Mouse (Mus musculus) stomach, postnatal 0 days (tissue): ENCODE data around the gene Fam129b. TPM values are rescaled to one million over a fixed set of nuclear protein-coding genes. Genes with fewer than 3 reads are reported as not detected.

Experiments used
- ATAC-seq: fragments of 200-750 bp; cut with Nextera tagmentation; 2 replicates; pipeline ENCODE4 v1.8.0; 2017; ENCODE audit not compliant: low FRiP score, low TSS enrichment
- DNase-seq: peaks from one replicate; pipeline ENCODE4 v3.0.0-alpha.2; 2016; ENCODE audit warnings: low spot score
- H3K27ac ChIP-seq: fragments of 300-500 bp; sonication (generic); replicated peaks from 2 replicates; pipeline ENCODE4 v1.5.1; 2014; ENCODE audit warnings: mild to moderate bottlenecking, control low read depth
- H3K27me3 ChIP-seq: fragments of 300-500 bp; sonication (generic); 2 replicates; pipeline ENCODE4 v1.6.1; 2014; ENCODE audit warnings: low read length; ENCODE audit not compliant: control insufficient read depth, insufficient read depth
- H3K36me3 ChIP-seq: fragments of 300-500 bp; sonication (generic); 2 replicates; pipeline ENCODE4 v1.6.1; 2014; ENCODE audit warnings: low read length, mixed read lengths; ENCODE audit not compliant: control insufficient read depth, insufficient read depth
- H3K4me1 ChIP-seq: fragments of 300-500 bp; sonication (generic); replicated peaks from 2 replicates; pipeline ENCODE4 v1.6.1; 2014; ENCODE audit warnings: antibody characterized with exemption; ENCODE audit not compliant: control insufficient read depth, insufficient read depth
- H3K4me2 ChIP-seq: fragments of 300-500 bp; sonication (generic); replicated peaks from 2 replicates; pipeline ENCODE4 v1.6.1; 2014; ENCODE audit warnings: low read depth, mild to moderate bottlenecking, control low read depth, moderate library complexity
- H3K4me3 ChIP-seq: fragments of 300-500 bp; sonication (generic); 2 replicates; pipeline ENCODE4 v1.5.1; 2014; ENCODE audit warnings: low read depth, low read length, control low read depth
- H3K9ac ChIP-seq: fragments of 300-500 bp; sonication (generic); 2 replicates; pipeline ENCODE4 v1.6.1; 2014; ENCODE audit warnings: mild to moderate bottlenecking, low read length, control low read depth, mixed read lengths
- H3K9me3 ChIP-seq: fragments of 300-500 bp; sonication (generic); 2 replicates; pipeline ENCODE4 v1.6.1; 2016; ENCODE audit warnings: low read length; ENCODE audit not compliant: control insufficient read depth
- CTCF ChIP-seq: IDR thresholded peaks from 2 replicates; pipeline ENCODE4 v1.5.1; 2016; ENCODE audit warnings: antibody characterized with exemption, low read depth, mild to moderate bottlenecking, moderate library complexity
- EP300 ChIP-seq: optimal IDR thresholded peaks from 2 replicates; pipeline ENCODE3; 2016; ENCODE audit warnings: antibody characterized with exemption
- WGBS: fragments of 180-500 bp; shearing (Covaris S2); extraction: QIAGEN DNeasy Blood & Tissue Kit; methylation state at CpG from one replicate; pipeline ENCODE4 v1.1.7; 2014; 5-methylcytosine and 5-hydroxymethylcytosine counted together
- polyA plus RNA-seq: library from polyadenylated mRNA; unstranded; fragments of >200 nt; fragmentation: Nextera tagmentation; extraction: Ambion mirVana; gene quantifications from 2 replicates; pipeline ENCODE4 v1.2.1, GENCODE M21; 2015

The Fam129b gene
- polyA plus RNA-seq, 1 experiment from 2014 or later, result 90.7 TPM

DNA sequence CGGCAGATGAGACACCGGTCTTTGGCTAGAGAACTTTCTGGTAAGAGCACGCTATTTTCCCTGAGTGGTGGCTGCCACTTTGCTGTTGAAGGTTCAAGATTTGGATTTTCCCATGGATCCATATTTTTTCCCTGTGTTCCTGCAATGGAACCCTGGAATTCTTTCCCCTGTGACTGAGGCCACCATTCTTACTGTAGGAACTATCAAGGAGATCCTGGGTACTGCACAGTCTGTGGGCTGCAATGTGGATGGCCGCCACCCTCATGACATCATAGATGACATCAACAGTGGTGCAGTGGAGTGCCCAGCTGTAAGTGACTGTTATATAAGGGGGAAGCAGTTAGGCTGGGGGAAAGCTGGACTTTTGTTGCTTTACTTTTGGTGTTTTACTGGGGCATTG, 87.6 kb downstream of the Fam129b start:
- H3K9ac ChIP-seq, result no peak overlapping the region; the same call in 1 of the 2 replicates
- no peaks in the 10 kb centered on the region for H3K9me3 ChIP-seq
- peak overlapping the region; percentile 89 for H3K4me2 ChIP-seq
- DNase-seq (no peak), ATAC-seq (no peak)
- TF ChIP-seq CTCF, result no peak
- no peak for TF ChIP-seq EP300
- 57% methylated on average over 4 of the region's 4 CpGs for WGBS
- no peak overlapping the region for H3K27ac ChIP-seq
- peaks cover 3% of the 10 kb centered on the region; the same call in 1 of the 2 replicates for H3K4me1 ChIP-seq
- H3K4me3 ChIP-seq, result no peak overlapping the region
- peaks cover 11% of the 10 kb centered on the region for H3K36me3 ChIP-seq
- no peaks in the 10 kb centered on the region for H3K27me3 ChIP-seq

DNA sequence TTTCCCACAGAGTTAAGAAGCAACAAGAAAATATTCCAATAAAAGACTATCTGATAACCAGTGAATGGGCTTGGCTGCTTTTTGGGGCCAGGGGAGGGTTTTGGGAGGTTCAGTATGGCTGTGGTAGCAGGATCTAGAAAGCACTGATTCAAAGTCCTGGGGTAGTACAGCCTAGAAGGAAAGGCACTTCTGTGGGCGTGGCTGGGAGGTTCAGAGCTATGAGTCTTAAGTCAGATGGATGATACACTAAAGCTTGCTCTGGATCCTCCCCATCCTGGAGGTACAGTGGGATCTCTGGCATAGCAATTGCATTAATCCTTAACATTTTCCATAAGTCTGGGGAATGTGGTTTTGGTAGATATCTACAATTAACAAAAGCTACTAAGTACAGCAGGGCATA, 88.1 kb downstream of the Fam129b start:
- Histone ChIP-seq H3K36me3 (peaks cover 11% of the 10 kb centered on the region), H3K27ac (no peak overlapping the region), H3K27me3 (no peaks in the 10 kb centered on the region), H3K9ac (no peak overlapping the region), H3K4me3 (no peak overlapping the region), H3K4me2 (0 out of 2 replicates have a peak overlapping the region, but pooled peaks have one; percentile 6), H3K9me3 (no peaks in the 10 kb centered on the region), H3K4me1 (peaks cover 3% of the 10 kb centered on the region; the same call in 1 of the 2 replicates)
- TF ChIP-seq CTCF (no peak), EP300 (no peak)
- no peak for ATAC-seq
- DNase-seq, result no peak
- whole genome bisulfite sequencing, result 59% methylated on average over 1 of the region's 1 CpGs

DNA sequence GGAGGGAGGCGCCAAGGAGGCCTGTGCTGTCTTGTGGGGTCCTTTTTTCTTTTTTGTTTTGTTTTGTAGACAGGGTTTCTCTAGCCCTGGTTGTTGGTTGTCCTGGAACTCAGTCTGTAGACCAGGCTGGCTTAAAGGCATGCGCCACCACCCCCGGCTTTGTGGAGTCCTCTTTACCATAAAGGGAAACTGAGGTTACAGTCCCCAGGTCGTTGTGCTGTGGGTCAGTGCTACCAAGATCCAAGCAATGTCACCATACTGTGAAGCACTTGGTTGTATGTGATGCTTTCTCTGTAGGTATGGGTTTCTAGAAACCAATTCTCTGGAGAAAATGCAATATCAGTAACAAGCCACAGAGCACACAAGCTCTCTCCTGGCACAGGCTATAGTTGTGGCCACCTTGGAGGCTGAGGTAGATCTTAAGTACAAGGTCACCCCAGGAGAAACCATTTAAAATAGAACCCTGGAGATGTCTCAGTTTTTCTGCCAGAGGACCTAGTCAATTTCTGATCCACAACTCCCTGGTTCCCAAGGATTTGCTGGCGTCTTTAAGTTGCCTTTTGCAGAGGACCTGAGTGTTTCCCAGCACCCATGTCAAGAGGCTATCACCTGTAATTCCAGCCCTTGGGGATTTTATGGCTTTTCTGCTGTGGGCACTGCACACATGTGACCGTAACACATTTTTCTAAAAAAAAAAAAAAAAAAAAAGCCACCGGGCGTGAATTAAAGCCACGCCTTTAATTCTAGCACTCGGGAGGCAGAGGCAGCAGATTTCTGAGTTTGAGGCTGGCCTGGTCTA, 88.9 kb downstream of the Fam129b start:
- Histone ChIP-seq H3K9ac (peak overlapping the region; percentile 8; the same call in 1 of the 2 replicates), H3K27ac (peak overlapping the region; percentile 13; the same call in 1 of the 2 replicates), H3K27me3 (no peaks in the 10 kb centered on the region), H3K9me3 (no peaks in the 10 kb centered on the region), H3K4me2 (no peak overlapping the region), H3K4me3 (no peak overlapping the region), H3K4me1 (peaks cover 3% of the 10 kb centered on the region; the same call in 1 of the 2 replicates), H3K36me3 (peaks cover 11% of the 10 kb centered on the region)
- no peak for DNase-seq
- WGBS, result 39% methylated on average over 10 of the region's 10 CpGs
- TF ChIP-seq EP300, result no peak
- TF ChIP-seq CTCF, result no peak
- no peak for ATAC-seq

DNA sequence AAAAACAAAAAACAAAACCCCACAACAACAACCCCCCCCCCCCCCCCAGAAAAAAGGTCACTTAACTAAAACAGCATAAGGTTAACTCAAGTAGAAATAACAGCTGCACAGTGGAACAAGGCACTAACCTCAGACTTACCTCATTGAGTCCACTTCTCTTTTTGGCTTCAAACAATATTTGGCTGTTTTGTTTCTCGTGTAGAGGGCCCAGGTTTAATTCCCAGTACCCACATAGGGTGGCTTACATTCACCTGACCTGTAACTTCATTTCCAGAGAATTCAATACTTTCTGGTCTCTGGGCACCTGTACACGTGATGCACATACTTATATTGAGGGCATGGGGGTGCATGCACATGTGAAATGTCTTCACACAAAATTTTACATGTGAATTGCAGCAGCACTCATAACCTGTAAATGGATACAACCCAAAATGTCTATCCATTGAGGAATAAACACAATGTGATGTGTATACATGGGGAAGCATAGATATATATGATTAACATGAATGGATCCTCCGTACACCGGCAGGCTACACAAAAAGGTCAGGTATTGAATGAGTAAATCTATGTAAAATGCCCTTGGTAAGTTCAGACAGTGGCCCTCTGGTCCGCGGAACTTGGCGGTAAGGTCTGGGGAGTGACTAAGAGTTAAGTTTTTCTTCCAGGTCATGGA, 89.7 kb downstream of the Fam129b start:
- WGBS, result 10% methylated on average over 7 of the region's 7 CpGs
- TF ChIP-seq CTCF, result no peak
- TF ChIP-seq EP300, result no peak
- ATAC-seq (no peak), DNase-seq (no peak)
- Histone ChIP-seq H3K4me3 (no peak overlapping the region), H3K27me3 (no peaks in the 10 kb centered on the region), H3K9me3 (no peaks in the 10 kb centered on the region), H3K4me1 (peaks cover 2% of the 10 kb centered on the region; the same call in 1 of the 2 replicates), H3K4me2 (0 out of 2 replicates have a peak overlapping the region, but pooled peaks have one; percentile 11), H3K27ac (no peak overlapping the region), H3K36me3 (peaks cover 11% of the 10 kb centered on the region), H3K9ac (no peak overlapping the region; the same call in 1 of the 2 replicates)

DNA sequence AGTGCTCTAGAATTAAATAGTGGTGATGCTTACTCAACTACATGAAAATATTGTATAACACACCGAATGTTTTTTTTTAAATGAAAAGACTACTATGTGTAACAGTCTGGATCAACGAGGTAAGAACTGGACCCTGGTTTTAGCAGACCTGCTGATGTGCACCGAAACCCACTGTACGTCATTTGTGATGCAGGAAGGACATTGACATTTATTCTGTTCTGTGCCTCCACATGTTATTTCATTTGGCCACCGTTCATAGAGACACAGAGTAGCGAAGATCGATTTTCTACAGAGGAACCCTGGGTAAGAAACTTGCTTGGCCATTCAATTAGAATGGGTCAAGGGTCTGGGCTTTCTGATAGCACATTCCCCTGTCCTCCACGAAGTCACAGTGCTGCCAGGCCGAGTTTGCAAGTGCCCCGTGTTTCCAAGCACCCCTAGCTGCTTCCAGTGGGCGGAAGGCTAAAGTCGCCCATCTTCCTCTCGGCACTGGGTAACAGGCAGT, 90.3 kb downstream of the Fam129b start:
- Histone ChIP-seq H3K4me3 (peak overlapping the region; percentile 63), H3K9ac (peak overlapping the region; percentile 83), H3K4me1 (no peaks in the 10 kb centered on the region; the same call in 1 of the 2 replicates), H3K27ac (peak overlapping the region; percentile 99), H3K9me3 (no peaks in the 10 kb centered on the region), H3K27me3 (no peaks in the 10 kb centered on the region), H3K36me3 (peaks cover 11% of the 10 kb centered on the region), H3K4me2 (peak overlapping the region; percentile 84)
- no peak for TF ChIP-seq EP300
- 8% methylated on average over 13 of the region's 13 CpGs for WGBS
- ATAC-seq (no peak), DNase-seq (no peak)
